Mouse (Mus musculus) testis, postnatal 14 days (tissue): ENCODE data around the gene Pigx.
A peak's percentile ranks its signal among the peaks of the same experiment; 100 is the strongest.
"Not testable (repeated sequence)": the region's sequence is repeated elsewhere in the genome, so short reads cannot be mapped to it uniquely, and the experiment has no call there.

Source experiments
- DNase-seq: peaks from one replicate; pipeline ENCODE4 v3.0.0; 2021; ENCODE audit warnings: low spot score

Gene Pigx

GRCm38 (mm10) chr16:32108578-32108977 lies 9.0 kb upstream of the Pigx start:
- DNase-seq, result no peak

- DNase-seq, result no peak
Measured at GRCm38 (mm10) chr16:32108170-32108569, 8.6 kb upstream of the Pigx start.

GRCm38 (mm10) chr16:32107342-32108045 lies 8.0 kb upstream of the Pigx start:
- DNase-seq, result no peak

- no peak for DNase-seq
Measured at GRCm38 (mm10) chr16:32105698-32106097, 6.2 kb upstream of the Pigx start.

- no peak for DNase-seq
Measured at GRCm38 (mm10) chr16:32102295-32102694, 2.8 kb upstream of the Pigx start.

GRCm38 (mm10) chr16:32098897-32099637 lies 473 bp downstream of the Pigx start:
- DNase-seq, result no peak

GRCm38 (mm10) chr16:32097757-32098156 lies 1.8 kb downstream of the Pigx start:
- DNase-seq, result not testable (repeated sequence)

GRCm38 (mm10) chr16:32091466-32091865 lies 8.1 kb downstream of the Pigx start:
- DNase-seq, result no peak

GRCm38 (mm10) chr16:32087629-32088443 lies 11.7 kb downstream of the Pigx start:
- no peak for DNase-seq

GRCm38 (mm10) chr16:32078991-32079511 lies 20.5 kb downstream of the Pigx start, which contains the start of gene Pak2:
TSS of gene Pak2 (minus strand) at chr16:32079342.
- DNase-seq, result peak; percentile 89

- DNase-seq, result no peak
Measured at GRCm38 (mm10) chr16:32078408-32078990, 21.0 kb downstream of the Pigx start.

- no peak for DNase-seq
Measured at GRCm38 (mm10) chr16:32077648-32078407, 21.7 kb downstream of the Pigx start.

- DNase-seq, result no peak
Measured at GRCm38 (mm10) chr16:32076406-32076805, 23.1 kb downstream of the Pigx start.

- no peak for DNase-seq
Measured at GRCm38 (mm10) chr16:32075762-32076161, 23.8 kb downstream of the Pigx start.

GRCm38 (mm10) chr16:32070070-32070469 lies 29.5 kb downstream of the Pigx start:
- DNase-seq, result not testable (repeated sequence)

GRCm38 (mm10) chr16:32068389-32069300 lies 30.9 kb downstream of the Pigx start:
- DNase-seq, result no peak

- DNase-seq, result no peak
Measured at GRCm38 (mm10) chr16:32066899-32067298, 32.6 kb downstream of the Pigx start.

GRCm38 (mm10) chr16:32063900-32064299 lies 35.6 kb downstream of the Pigx start:
- no peak for DNase-seq

GRCm38 (mm10) chr16:32062226-32062625 lies 37.3 kb downstream of the Pigx start:
- no peak for DNase-seq
